Mouse (Mus musculus) thymus, adult 2 months (tissue): Measurements from ENCODE around the gene Hbb-y. TPM values are rescaled to one million over a fixed set of nuclear protein-coding genes. Genes with fewer than 3 reads are reported as not detected.
A peak's percentile ranks its signal among the peaks of the same experiment; 100 is the strongest.
"Not testable (repeated sequence)": the region's sequence is repeated elsewhere in the genome, so short reads cannot be mapped to it uniquely, and the experiment has no call there.

Experiments used
- DNase-seq: peaks from one replicate; pipeline ENCODE4 v3.0.0; 2021
- H3K27ac ChIP-seq: fragments of 200-500 bp; 2 replicates; pipeline ENCODE4 v1.5.1; 2012; ENCODE audit warnings: low read length, control low read depth; ENCODE audit not compliant: control insufficient read depth, insufficient read depth
- H3K27me3 ChIP-seq: fragments of 200-500 bp; 2 replicates; pipeline ENCODE4 v1.6.1; 2012; ENCODE audit warnings: mild to moderate bottlenecking, low read length, moderate library complexity, mixed read lengths; ENCODE audit not compliant: control insufficient read depth, insufficient read depth
- H3K36me3 ChIP-seq: fragments of 200-500 bp; 2 replicates; pipeline ENCODE4 v1.6.1; 2012; ENCODE audit warnings: mild to moderate bottlenecking, low read length, moderate library complexity; ENCODE audit not compliant: control insufficient read depth, insufficient read depth
- H3K4me1 ChIP-seq: fragments of 200-500 bp; replicated peaks from 2 replicates; pipeline ENCODE4 v1.6.1; 2012; ENCODE audit warnings: low read length; ENCODE audit not compliant: control insufficient read depth, insufficient read depth
- H3K4me3 ChIP-seq: fragments of 200-500 bp; 2 replicates; pipeline ENCODE4 v1.5.1; 2012; ENCODE audit warnings: mild to moderate bottlenecking, low read length, control low read depth, moderate library complexity; ENCODE audit not compliant: control insufficient read depth, insufficient read depth
- CTCF ChIP-seq: fragments of 200-500 bp; IDR thresholded peaks from 2 replicates; pipeline ENCODE4 v1.5.1; 2012; ENCODE audit warnings: mild to moderate bottlenecking, control low read depth, low read length, moderate library complexity, borderline replicate concordance; ENCODE audit not compliant: control insufficient read depth, poor library complexity, insufficient read depth; ENCODE audit errors: extremely low read depth
- POLR2A ChIP-seq: fragments of 200-500 bp; IDR thresholded peaks from 2 replicates; pipeline ENCODE4 v1.6.1; 2012; ENCODE audit warnings: mild to moderate bottlenecking, low read length, control low read depth, moderate library complexity; ENCODE audit not compliant: control insufficient read depth, poor library complexity, insufficient read depth; ENCODE audit errors: extremely low read depth
- WGBS: fragments of 180-500 bp; shearing (Covaris S2); methylation state at CpG from one replicate; pipeline ENCODE4 v1.1.7; 2018; 5-methylcytosine and 5-hydroxymethylcytosine counted together
- polyA plus RNA-seq: library from polyadenylated mRNA; depleted of rRNA; stranded (reverse); fragments of >200 nt; gene quantifications from 2 replicates; pipeline ENCODE4 v1.2.3, GENCODE M21; 2012; rRNA removed

Gene Hbb-y
- polyA plus RNA-seq, 1 experiment = 1.1 TPM

DNA sequence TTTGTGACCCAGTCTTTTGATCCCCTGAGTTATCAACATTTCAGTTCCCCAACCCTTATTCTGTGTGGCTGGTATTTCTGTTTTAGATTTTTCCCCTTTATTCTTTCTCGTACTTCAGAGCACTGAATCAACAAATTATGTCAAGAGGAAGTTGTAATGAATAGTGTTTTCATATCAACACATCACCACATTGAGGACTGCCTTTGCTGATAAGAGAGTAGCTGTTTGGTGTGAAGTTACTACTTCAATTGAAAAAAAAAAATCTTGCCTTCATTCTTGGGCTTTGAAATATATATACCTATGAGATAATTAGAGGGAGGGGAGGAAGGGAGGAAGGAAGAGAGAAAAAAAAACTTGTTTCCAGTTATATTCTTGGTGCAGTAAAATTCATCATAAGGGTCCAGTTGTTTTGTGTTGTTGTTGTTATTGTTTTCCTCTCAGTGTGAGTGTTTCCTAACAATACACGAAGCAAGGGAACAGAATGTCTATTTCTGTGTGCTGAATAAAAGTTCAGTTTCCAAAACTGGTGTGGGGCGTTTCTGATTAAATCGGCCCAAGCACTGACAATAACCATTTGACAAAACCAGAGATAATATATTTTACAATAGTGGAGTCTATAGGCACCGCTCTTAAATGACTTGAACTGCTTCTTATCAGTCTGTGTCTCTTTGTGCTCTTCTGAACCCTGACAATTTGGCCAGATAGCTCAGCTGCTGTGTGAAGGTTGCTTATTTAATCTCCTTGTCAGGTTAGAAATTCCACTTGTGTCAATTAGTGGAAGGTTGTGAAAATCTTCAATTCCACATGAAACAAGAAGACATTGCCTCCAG lies 43.8 kb downstream of the Hbb-y start:
- TF ChIP-seq CTCF (no peak), POLR2A (no peak)
- 53% methylated on average over 5 of the region's 5 CpGs for WGBS
- H3K4me3 ChIP-seq = no peak overlapping the region
- H3K27me3 ChIP-seq = no peaks in the 10 kb centered on the region
- no peak for DNase-seq
- H3K27ac ChIP-seq = no peak overlapping the region
- no peaks in the 10 kb centered on the region for H3K4me1 ChIP-seq
- no peaks in the 10 kb centered on the region for H3K36me3 ChIP-seq

DNA sequence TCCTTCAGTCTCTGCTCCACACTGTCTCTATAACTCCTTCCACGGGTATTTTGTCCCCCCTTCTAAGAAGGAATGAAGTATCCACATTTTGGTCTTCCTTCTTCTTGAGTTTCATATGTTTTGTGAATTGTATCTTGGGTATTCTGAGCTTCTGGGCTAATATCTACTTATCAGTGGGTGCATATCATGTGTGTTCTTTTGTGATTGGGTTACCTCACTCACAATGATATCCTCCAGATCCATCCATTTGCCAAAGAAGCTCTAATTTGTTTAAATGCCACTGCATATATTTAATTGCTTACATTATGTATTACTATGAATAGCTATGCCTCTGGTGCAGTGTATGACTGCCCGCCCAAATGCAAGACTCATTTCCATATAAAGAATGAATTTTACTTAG lies 44.9 kb downstream of the Hbb-y start:
- H3K36me3 ChIP-seq, H3K27ac ChIP-seq, DNase-seq, H3K27me3 ChIP-seq, H3K4me1 ChIP-seq, H3K4me3 ChIP-seq: not testable (repeated sequence)
- 80% methylated on average over 2 of the region's 2 CpGs for WGBS

DNA sequence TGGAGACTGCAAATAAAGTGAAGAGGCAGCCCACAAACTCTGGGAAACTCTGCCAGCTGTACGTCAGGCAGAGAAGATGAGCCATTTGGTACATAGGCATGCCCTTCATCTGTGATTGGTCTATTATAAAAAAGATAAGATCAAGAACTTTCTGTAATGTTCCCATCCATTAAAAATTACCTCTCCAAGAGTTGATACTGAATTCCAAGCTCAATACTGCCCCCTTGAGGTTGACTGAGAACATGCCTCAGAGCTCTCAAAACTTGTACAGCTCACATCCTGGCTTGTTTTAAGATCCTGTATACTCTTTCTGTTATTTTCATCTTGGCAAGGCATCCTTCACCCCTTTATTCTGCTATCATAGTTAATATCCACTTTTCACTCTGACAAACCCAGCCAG lies 46.2 kb downstream of the Hbb-y start:
- DNase-seq = peak; percentile 2
- TF ChIP-seq POLR2A (no peak), CTCF (no peak)

More for the DNA sequence above, 46.2 kb downstream of the Hbb-y start:
- H3K27me3 ChIP-seq = no peaks in the 10 kb centered on the region
- H3K4me3 ChIP-seq = no peak overlapping the region
- no peaks in the 10 kb centered on the region for H3K36me3 ChIP-seq
- no peak overlapping the region for H3K27ac ChIP-seq
- no peaks in the 10 kb centered on the region for H3K4me1 ChIP-seq
- WGBS = 71% methylated on average over 1 of the region's 1 CpGs

Other genes starting within 250 kb of the Hbb-y start
- gene Olfr620, start 240.7 kb downstream of the Hbb-y start, polyA plus RNA-seq = not detected in 2 replicates
- gene Olfr622, start 210.5 kb downstream of the Hbb-y start, polyA plus RNA-seq = not detected in 2 replicates
- not detected in 2 replicates for gene Olfr623, start 189.5 kb downstream of the Hbb-y start, polyA plus RNA-seq
- 0.03 TPM in 1 of 2 replicates, not detected in the other for gene Olfr624, start 182.0 kb downstream of the Hbb-y start, polyA plus RNA-seq
- gene Olfr625-ps1, start 170.5 kb downstream of the Hbb-y start, polyA plus RNA-seq = not detected in 2 replicates
- gene Olfr243, start 138.5 kb downstream of the Hbb-y start, polyA plus RNA-seq = not detected in 2 replicates
- gene Olfr628, start 122.8 kb downstream of the Hbb-y start, polyA plus RNA-seq = not detected in 2 replicates
- gene Olfr629, start 108.3 kb downstream of the Hbb-y start, polyA plus RNA-seq = not detected in 2 replicates
- gene Olfr630, start 95.9 kb downstream of the Hbb-y start, polyA plus RNA-seq = not detected in 2 replicates
- not detected in 2 replicates for gene Olfr69, start 81.6 kb downstream of the Hbb-y start, polyA plus RNA-seq
- gene Olfr68, start 73.5 kb downstream of the Hbb-y start, polyA plus RNA-seq = not detected in 2 replicates
- gene Olfr67, start 61.4 kb downstream of the Hbb-y start, polyA plus RNA-seq = not detected in 2 replicates
- gene Hbb-bt, start 39.2 kb downstream of the Hbb-y start, polyA plus RNA-seq = 168 and 261 TPM in 2 replicates
- 1,784 and 2,649 TPM in 2 replicates for gene Hbb-bs, start 25.1 kb downstream of the Hbb-y start, polyA plus RNA-seq
- gene Hbb-bh2, start 12.7 kb downstream of the Hbb-y start, polyA plus RNA-seq = not detected in 2 replicates
- 0.66 and 0.77 TPM in 2 replicates for gene Hbb-bh1, start 10.1 kb downstream of the Hbb-y start, polyA plus RNA-seq
- not detected in 2 replicates for gene Olfr66, start 33.0 kb upstream of the Hbb-y start, polyA plus RNA-seq
- not detected in 2 replicates for gene Olfr64, start 41.3 kb upstream of the Hbb-y start, polyA plus RNA-seq
- not detected in 2 replicates for gene Olfr65, start 50.3 kb upstream of the Hbb-y start, polyA plus RNA-seq
- gene Olfr631, start 75.6 kb upstream of the Hbb-y start, polyA plus RNA-seq = not detected in 2 replicates
- 0.07 TPM in 1 of 2 replicates, not detected in the other for gene Olfr632, start 81.1 kb upstream of the Hbb-y start, polyA plus RNA-seq
- gene Olfr633, start 91.2 kb upstream of the Hbb-y start, polyA plus RNA-seq = not detected in 2 replicates
- not detected in 2 replicates for gene Olfr635, start 117.9 kb upstream of the Hbb-y start, polyA plus RNA-seq
- not detected in 2 replicates for gene Olfr638, start 145.5 kb upstream of the Hbb-y start, polyA plus RNA-seq
- gene Olfr639, start 164.1 kb upstream of the Hbb-y start, polyA plus RNA-seq = not detected in 2 replicates
- gene Olfr640, start 172.4 kb upstream of the Hbb-y start, polyA plus RNA-seq = not detected in 2 replicates
- gene Olfr641, start 182.2 kb upstream of the Hbb-y start, polyA plus RNA-seq = not detected in 2 replicates
- not detected in 2 replicates for gene Olfr642, start 199.4 kb upstream of the Hbb-y start, polyA plus RNA-seq
- not detected in 2 replicates for gene 4930516K23Rik, start 208.2 kb upstream of the Hbb-y start, polyA plus RNA-seq
- not detected in 2 replicates for gene Olfr644, start 218.7 kb upstream of the Hbb-y start, polyA plus RNA-seq
- not detected in 2 replicates for gene Olfr645, start 232.2 kb upstream of the Hbb-y start, polyA plus RNA-seq